Mouse (Mus musculus) heart, embryonic 12.5 days (tissue): ENCODE measurements around the gene Atp5g2. TPM values are rescaled to one million over a fixed set of nuclear protein-coding genes. Genes with fewer than 3 reads are reported as not detected.
A peak's percentile ranks its signal among the peaks of the same experiment; 100 is the strongest.
"Not testable (repeated sequence)": the region's sequence is repeated elsewhere in the genome, so short reads cannot be mapped to it uniquely, and the experiment has no call there.

Experiments used
- ATAC-seq: fragments of 200-750 bp; cut with Nextera tagmentation; 2 replicates; pipeline ENCODE4 v1.8.0; 2017; ENCODE audit warnings: moderate TSS enrichment, moderate library complexity; ENCODE audit not compliant: insufficient number of reproducible peaks, low FRiP score
- H3K27ac ChIP-seq: fragments of 300-500 bp; sonication (generic); 2 replicates; pipeline ENCODE4 v1.5.1; 2016; ENCODE audit warnings: mild to moderate bottlenecking, moderate library complexity; ENCODE audit not compliant: poor library complexity, severe bottlenecking
- H3K27me3 ChIP-seq: fragments of 300-500 bp; sonication (generic); replicated peaks from 2 replicates; pipeline ENCODE4 v1.6.1; 2016; ENCODE audit warnings: mild to moderate bottlenecking, moderate library complexity
- H3K36me3 ChIP-seq: fragments of 300-500 bp; sonication (generic); 2 replicates; pipeline ENCODE4 v1.6.1; 2016; ENCODE audit warnings: mild to moderate bottlenecking, moderate library complexity
- H3K4me1 ChIP-seq: fragments of 300-500 bp; sonication (generic); replicated peaks from 2 replicates; pipeline ENCODE4 v1.6.1; 2016; ENCODE audit warnings: mild to moderate bottlenecking
- H3K4me2 ChIP-seq: fragments of 300-500 bp; sonication (generic); 2 replicates; pipeline ENCODE4 v1.6.1; 2016; ENCODE audit warnings: mild to moderate bottlenecking, moderate library complexity
- H3K4me3 ChIP-seq: fragments of 300-500 bp; sonication (generic); 2 replicates; pipeline ENCODE4 v1.5.1; 2016; ENCODE audit warnings: mild to moderate bottlenecking
- H3K9ac ChIP-seq: fragments of 300-500 bp; sonication (generic); 2 replicates; pipeline ENCODE4 v1.6.1; 2016; ENCODE audit warnings: mild to moderate bottlenecking, moderate library complexity
- H3K9me3 ChIP-seq: fragments of 300-500 bp; sonication (generic); replicated peaks from 2 replicates; pipeline ENCODE4 v1.6.1; 2016; ENCODE audit warnings: mild to moderate bottlenecking, moderate library complexity
- WGBS: fragments of 180-500 bp; shearing (Covaris S2); methylation state at CpG from one replicate; pipeline ENCODE4 v1.1.7; 2016; 5-methylcytosine and 5-hydroxymethylcytosine counted together
- polyA plus RNA-seq: library from polyadenylated mRNA; unstranded; fragments of >200 nt; fragmentation: Nextera tagmentation; extraction: Ambion mirVana; gene quantifications from 2 replicates; pipeline ENCODE4 v1.2.1, GENCODE M21; 2016

Gene Atp5g2
- polyA plus RNA-seq, 1 experiment from 2014 or later, result 88.2 TPM

GRCm38 (mm10) chr15:102665494-102665893 is 6.7 kb downstream of the Atp5g2 start:
- Histone ChIP-seq H3K4me3 (no peak overlapping the region), H3K4me2 (no peak overlapping the region), H3K9me3 (no peaks in the 10 kb centered on the region), H3K9ac (no peak overlapping the region), H3K27ac (no peak overlapping the region), H3K27me3 (no peaks in the 10 kb centered on the region), H3K4me1 (peaks cover 13% of the 10 kb centered on the region), H3K36me3 (peaks cover 73% of the 10 kb centered on the region)
- no peak for ATAC-seq
- WGBS, result 50% methylated on average over 4 of the region's 4 CpGs

GRCm38 (mm10) chr15:102663825-102664224 is 8.3 kb downstream of the Atp5g2 start:
- H3K9ac ChIP-seq, result no peak overlapping the region
- H3K36me3 ChIP-seq, result peaks cover 80% of the 10 kb centered on the region
- no peak overlapping the region for H3K4me2 ChIP-seq
- no peaks in the 10 kb centered on the region for H3K9me3 ChIP-seq
- H3K27ac ChIP-seq, result no peak overlapping the region
- H3K27me3 ChIP-seq, result no peaks in the 10 kb centered on the region
- no peak for ATAC-seq
- H3K4me1 ChIP-seq, result peaks cover 6% of the 10 kb centered on the region
- WGBS, result 93% methylated on average over 8 of the region's 8 CpGs
- no peak overlapping the region for H3K4me3 ChIP-seq

GRCm38 (mm10) chr15:102662601-102663000 is 9.6 kb downstream of the Atp5g2 start:
- not testable (repeated sequence) for H3K4me3 ChIP-seq, H3K27ac ChIP-seq, H3K9ac ChIP-seq, H3K4me2 ChIP-seq, ATAC-seq, H3K27me3 ChIP-seq, H3K9me3 ChIP-seq
- WGBS, result 100% methylated on average over 1 of the region's 2 CpGs
- peaks cover 16% of the 10 kb centered on the region for H3K4me1 ChIP-seq
- peaks cover 70% of the 10 kb centered on the region for H3K36me3 ChIP-seq

DNA sequence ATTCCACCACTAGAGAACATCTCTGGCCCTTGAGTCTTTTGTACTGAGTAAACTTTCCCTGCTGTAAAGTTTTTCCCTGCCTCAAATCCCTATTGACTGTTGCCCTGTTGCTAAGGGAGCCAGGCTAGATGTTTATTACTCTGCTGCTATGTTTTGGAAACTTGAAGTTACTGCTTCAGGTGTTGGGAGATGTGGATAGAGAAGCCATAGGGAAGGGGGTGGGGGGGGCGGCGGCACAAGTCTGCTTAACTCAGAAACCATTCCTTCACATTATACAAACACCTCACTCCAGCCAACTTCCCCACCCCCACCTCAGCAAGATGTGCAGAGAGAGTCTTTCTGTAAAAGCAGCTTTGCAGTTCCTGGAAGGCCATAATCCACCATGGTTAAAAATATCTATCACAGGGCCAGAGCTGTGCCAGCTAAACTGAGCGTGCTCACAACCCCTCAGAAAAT is 14.2 kb downstream of the Atp5g2 start:
- H3K4me1 ChIP-seq, result peaks cover 27% of the 10 kb centered on the region
- peaks cover 26% of the 10 kb centered on the region for H3K36me3 ChIP-seq
- peak overlapping the region; percentile 4 for H3K9ac ChIP-seq
- no peak overlapping the region for H3K4me3 ChIP-seq
- 40% methylated on average over 3 of the region's 3 CpGs for WGBS
- peak overlapping the region; percentile 10; the same call in 1 of the 2 replicates for H3K4me2 ChIP-seq
- H3K9me3 ChIP-seq, result no peaks in the 10 kb centered on the region
- peak overlapping the region; percentile 96 for H3K27ac ChIP-seq
- no peaks in the 10 kb centered on the region for H3K27me3 ChIP-seq
- ATAC-seq, result no peak

- Histone ChIP-seq H3K27me3 (no peaks in the 10 kb centered on the region), H3K4me3 (no peak overlapping the region), H3K27ac (peak overlapping the region; percentile 96), H3K36me3 (peaks cover 15% of the 10 kb centered on the region), H3K9me3 (no peaks in the 10 kb centered on the region), H3K9ac (no peak overlapping the region; the same call in 1 of the 2 replicates), H3K4me1 (peaks cover 27% of the 10 kb centered on the region), H3K4me2 (no peak overlapping the region)
- ATAC-seq, result peak; percentile 83
- 17% methylated on average over 4 of the region's 4 CpGs for WGBS
Measured at GRCm38 (mm10) chr15:102656658-102657057, 15.5 kb downstream of the Atp5g2 start.

DNA sequence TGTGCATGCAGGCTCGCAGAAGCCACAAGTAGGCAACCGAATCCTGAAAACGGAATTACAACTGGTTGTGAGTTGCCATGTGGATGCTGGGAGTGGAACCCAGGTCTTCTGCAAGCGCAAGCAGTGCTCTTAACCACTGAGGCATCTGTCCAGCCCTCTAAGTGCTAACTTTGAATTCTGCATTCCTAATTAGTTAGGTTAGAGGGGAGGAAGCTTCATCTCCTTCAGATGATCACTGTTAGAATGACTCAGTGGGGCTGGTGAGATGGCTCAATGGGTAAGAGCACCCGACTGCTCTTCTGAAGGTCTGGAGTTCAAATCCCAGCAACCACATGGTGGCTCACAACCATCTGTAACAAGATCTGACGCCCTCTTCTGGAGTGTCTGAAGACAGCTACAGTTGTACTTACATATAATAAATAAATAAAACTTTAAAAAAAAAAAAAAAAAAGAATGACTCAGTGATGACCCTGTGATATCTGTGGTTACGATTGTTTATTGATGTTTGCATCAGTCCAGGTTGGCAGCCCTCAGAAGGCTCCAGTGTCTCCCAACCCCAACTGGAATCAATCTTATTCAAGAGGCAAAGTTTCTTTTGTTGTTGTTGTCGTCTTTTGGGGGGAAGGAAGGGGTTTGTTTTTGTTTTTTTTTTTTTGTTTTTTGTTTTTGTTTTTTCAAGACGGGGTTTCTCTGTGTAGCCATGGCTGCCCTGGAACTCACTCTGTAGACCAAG is 20.1 kb downstream of the Atp5g2 start:
- not testable (repeated sequence) for H3K27ac ChIP-seq, H3K4me2 ChIP-seq, H3K27me3 ChIP-seq, H3K9me3 ChIP-seq, H3K9ac ChIP-seq, ATAC-seq, H3K4me3 ChIP-seq, H3K36me3 ChIP-seq
- 75% methylated on average over 9 of the region's 9 CpGs for WGBS
- H3K4me1 ChIP-seq, result peaks cover 11% of the 10 kb centered on the region

DNA sequence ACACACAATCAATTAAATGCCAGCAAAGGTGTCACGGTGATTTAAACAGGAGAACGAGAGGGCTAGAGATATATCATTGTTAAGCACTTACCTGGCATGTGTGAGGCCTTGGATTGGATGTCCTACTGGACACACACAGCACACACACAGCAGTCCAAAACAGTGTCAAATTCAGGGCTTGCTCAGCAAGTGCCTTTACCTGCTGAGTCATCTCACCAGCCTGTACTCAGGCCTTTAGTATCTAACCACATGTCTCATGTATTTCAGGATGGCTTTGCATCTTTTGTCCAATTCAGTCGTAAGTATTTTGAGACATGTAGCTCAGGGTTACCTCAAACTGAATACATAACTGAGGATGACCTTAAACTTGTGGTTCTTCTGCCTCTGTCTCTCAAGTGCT is 21.0 kb downstream of the Atp5g2 start:
- Histone ChIP-seq H3K4me2 (no peak overlapping the region), H3K27me3 (no peaks in the 10 kb centered on the region), H3K36me3 (no peaks in the 10 kb centered on the region), H3K4me3 (no peak overlapping the region), H3K4me1 (peaks cover 3% of the 10 kb centered on the region), H3K27ac (no peak overlapping the region), H3K9me3 (no peaks in the 10 kb centered on the region), H3K9ac (no peak overlapping the region)
- 85% methylated on average over 3 of the region's 3 CpGs for WGBS
- no peak for ATAC-seq

GRCm38 (mm10) chr15:102635817-102636216 is 36.3 kb downstream of the Atp5g2 start:
- no peaks in the 10 kb centered on the region for H3K27me3 ChIP-seq
- H3K4me2 ChIP-seq, result no peak overlapping the region
- ATAC-seq, result no peak
- no peaks in the 10 kb centered on the region for H3K4me1 ChIP-seq
- H3K36me3 ChIP-seq, result no peaks in the 10 kb centered on the region
- H3K4me3 ChIP-seq, result no peak overlapping the region
- WGBS, result 83% methylated on average over 3 of the region's 3 CpGs
- peaks cover 11% of the 10 kb centered on the region for H3K9me3 ChIP-seq
- no peak overlapping the region for H3K27ac ChIP-seq
- H3K9ac ChIP-seq, result no peak overlapping the region

DNA sequence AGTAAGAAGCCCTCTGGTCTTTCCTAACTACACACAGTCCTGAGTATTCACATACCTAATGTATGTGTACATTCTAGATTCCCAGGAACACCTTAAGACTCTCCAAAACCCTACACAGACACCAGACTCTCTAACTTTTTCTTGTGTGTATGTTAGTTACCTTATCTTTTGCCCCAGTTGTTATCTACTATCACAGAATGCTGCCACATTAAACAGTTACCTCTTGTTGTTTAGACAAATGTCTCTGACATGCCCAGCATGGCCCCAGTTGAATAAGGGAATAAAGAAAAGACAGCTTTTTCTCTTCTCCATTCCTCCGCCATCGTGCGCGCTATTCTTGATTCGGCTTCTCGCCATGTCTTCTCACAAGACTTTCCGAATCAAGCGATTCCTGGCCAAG is 37.5 kb downstream of the Atp5g2 start:
- H3K27ac ChIP-seq, result no peak overlapping the region
- no peak overlapping the region for H3K4me3 ChIP-seq
- no peak for ATAC-seq
- no peaks in the 10 kb centered on the region for H3K4me1 ChIP-seq
- no peaks in the 10 kb centered on the region for H3K27me3 ChIP-seq
- H3K36me3 ChIP-seq, result no peaks in the 10 kb centered on the region
- H3K9ac ChIP-seq, result no peak overlapping the region
- 88% methylated on average over 8 of the region's 8 CpGs for WGBS
- peaks cover 13% of the 10 kb centered on the region for H3K9me3 ChIP-seq
- H3K4me2 ChIP-seq, result no peak overlapping the region

- peak overlapping the region; percentile 77 for H3K9ac ChIP-seq
- H3K27me3 ChIP-seq, result no peaks in the 10 kb centered on the region
- ATAC-seq, result no peak; the same call in 1 of the 2 replicates
- H3K36me3 ChIP-seq, result peaks cover 2% of the 10 kb centered on the region; the same call in 1 of the 2 replicates
- peak overlapping the region; percentile 90 for H3K4me2 ChIP-seq
- H3K4me1 ChIP-seq, result peaks cover 17% of the 10 kb centered on the region
- peak overlapping the region; percentile 99 for H3K27ac ChIP-seq
- 0 out of 2 replicates have a peak, but pooled peaks cover 3% of the 10 kb centered on the region for H3K9me3 ChIP-seq
- H3K4me3 ChIP-seq, result peak overlapping the region; percentile 77
- under 1% methylated on average over 18 of the region's 18 CpGs for WGBS
Measured at GRCm38 (mm10) chr15:102625687-102626055, 46.5 kb downstream of the Atp5g2 start.

GRCm38 (mm10) chr15:102624970-102625686 is 47.0 kb downstream of the Atp5g2 start, which contains the start of the genes Gm28047 and Atf7:
Gene Gm28047, minus strand, starts transcription at chr15:102625067.
Gene Atf7, minus strand, starts transcription at chr15:102625464.
- peak within 1 kb of the TSS; percentile 99 for H3K27ac ChIP-seq
- H3K4me1 ChIP-seq, result peaks cover 17% of the 10 kb centered on the region
- peak within 1 kb of the TSS; percentile 90 for H3K4me2 ChIP-seq
- WGBS, result under 1% methylated on average over 49 of the region's 51 CpGs
- H3K4me3 ChIP-seq, result peak within 1 kb of the TSS; percentile 77
- no peaks in the 10 kb centered on the region for H3K27me3 ChIP-seq
- peak within 1 kb of the TSS; percentile 77 for H3K9ac ChIP-seq
- peaks cover 2% of the 10 kb centered on the region; the same call in 1 of the 2 replicates for H3K36me3 ChIP-seq
- peak; percentile 99 for ATAC-seq
- 0 out of 2 replicates have a peak, but pooled peaks cover 3% of the 10 kb centered on the region for H3K9me3 ChIP-seq
